Mouse (Mus musculus): Measurements from ENCODE around the gene Trpc4. TPM values are rescaled to one million over a fixed set of nuclear protein-coding genes. Genes with fewer than 3 reads are reported as not detected.

Gene Trpc4
- polyA plus RNA-seq, 1 experiment from 2014 or later: 1.1 TPM

GRCm38 (mm10) chr3:54210112-54210511 lies 54.3 kb downstream of the Trpc4 start:
- Histone ChIP-seq H3K36me3 (no peaks in the 10 kb centered on the region), H3K9ac (no peak overlapping the region), H3K27me3 (no peaks in the 10 kb centered on the region), H3K9me3 (replicated peaks) (no peaks in the 10 kb centered on the region), H3K4me2 (no peak overlapping the region), H3K27ac (no peak overlapping the region), H3K4me1 (no peaks in the 10 kb centered on the region), H3K4me3 (replicated peaks) (no peak overlapping the region)
- 62% methylated on average over 3 of the region's 3 CpGs for WGBS
- ATAC-seq (replicated peaks; ENCODE audit: low FRiP score): no peak

- Histone ChIP-seq H3K27ac (no peak overlapping the region), H3K36me3 (no peaks in the 10 kb centered on the region), H3K9me3 (replicated peaks) (no peaks in the 10 kb centered on the region), H3K27me3 (no peaks in the 10 kb centered on the region), H3K4me2 (no peak overlapping the region), H3K4me1 (no peaks in the 10 kb centered on the region), H3K4me3 (replicated peaks) (no peak overlapping the region), H3K9ac (no peak overlapping the region)
- ATAC-seq (replicated peaks; ENCODE audit: low FRiP score): no peak
- WGBS: 95% methylated on average over 1 of the region's 1 CpGs
These were observed 55.6 kb downstream of the Trpc4 start for GRCm38 (mm10) chr3:54211441-54211840.

- Histone ChIP-seq H3K9ac (no peak overlapping the region), H3K4me1 (no peaks in the 10 kb centered on the region), H3K36me3 (no peaks in the 10 kb centered on the region), H3K4me2 (no peak overlapping the region), H3K4me3 (replicated peaks) (no peak overlapping the region), H3K27ac (no peak overlapping the region), H3K9me3 (replicated peaks) (no peaks in the 10 kb centered on the region), H3K27me3 (no peaks in the 10 kb centered on the region)
- no peak for ATAC-seq (replicated peaks; ENCODE audit: low FRiP score)
- WGBS: 71% methylated on average over 8 of the region's 8 CpGs
These were observed 66.7 kb downstream of the Trpc4 start for GRCm38 (mm10) chr3:54222549-54222948.

DNA sequence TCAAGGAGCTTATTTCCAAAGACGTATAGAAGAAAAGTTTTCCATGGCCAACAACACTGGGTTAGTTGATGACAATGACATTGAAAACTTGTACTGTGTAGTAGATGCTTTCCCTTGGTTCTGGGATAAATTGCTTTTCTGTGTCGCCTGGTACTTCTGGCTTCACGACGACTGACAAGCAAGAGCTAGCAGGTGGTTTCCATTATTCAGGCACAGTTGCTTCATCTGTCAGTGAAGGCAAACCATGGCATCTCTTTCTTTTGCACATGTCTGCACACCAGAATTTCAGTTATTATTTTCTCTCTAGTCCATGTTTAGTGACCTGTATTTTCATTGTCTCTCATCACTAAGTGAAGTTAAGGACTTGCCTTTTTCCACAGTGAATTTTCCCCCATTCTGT lies 72.6 kb downstream of the Trpc4 start:
- Histone ChIP-seq H3K4me2 (no peak overlapping the region), H3K4me1 (no peaks in the 10 kb centered on the region), H3K36me3 (no peaks in the 10 kb centered on the region), H3K27ac (no peak overlapping the region), H3K9ac (no peak overlapping the region), H3K9me3 (replicated peaks) (no peaks in the 10 kb centered on the region), H3K27me3 (no peaks in the 10 kb centered on the region), H3K4me3 (replicated peaks) (no peak overlapping the region)
- WGBS: 55% methylated on average over 4 of the region's 4 CpGs
- ATAC-seq (replicated peaks; ENCODE audit: low FRiP score): no peak

GRCm38 (mm10) chr3:54238891-54239290 lies 83.1 kb downstream of the Trpc4 start:
- Histone ChIP-seq H3K9me3 (replicated peaks) (no peaks in the 10 kb centered on the region), H3K4me3 (replicated peaks) (no peak overlapping the region), H3K27ac (no peak overlapping the region), H3K4me1 (no peaks in the 10 kb centered on the region), H3K36me3 (no peaks in the 10 kb centered on the region), H3K27me3 (no peaks in the 10 kb centered on the region), H3K4me2 (no peak overlapping the region), H3K9ac (no peak overlapping the region)
- 76% methylated on average over 5 of the region's 5 CpGs for WGBS
- ATAC-seq (replicated peaks; ENCODE audit: low FRiP score): no peak

DNA sequence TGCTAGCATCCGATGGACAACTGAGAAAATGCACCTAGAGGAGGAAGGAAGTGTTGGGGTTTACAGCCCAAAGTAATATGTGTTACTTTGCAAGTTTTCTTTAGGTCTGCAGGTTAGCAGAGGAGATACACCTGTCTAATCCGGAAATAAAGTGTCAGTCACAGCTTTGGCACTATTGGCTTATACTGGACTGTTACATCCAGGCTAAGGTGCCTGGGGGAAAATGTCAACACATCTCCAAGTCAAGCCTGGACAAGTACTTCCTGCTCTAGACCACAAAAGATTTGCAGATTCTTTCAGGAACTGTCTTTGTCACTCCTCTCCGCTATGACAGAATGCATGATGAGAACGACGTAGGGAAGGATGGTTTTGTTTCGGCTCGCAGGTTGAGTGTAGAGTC lies 83.6 kb downstream of the Trpc4 start:
- Histone ChIP-seq H3K27me3 (no peaks in the 10 kb centered on the region), H3K27ac (no peak overlapping the region), H3K4me1 (no peaks in the 10 kb centered on the region), H3K9me3 (replicated peaks) (no peaks in the 10 kb centered on the region), H3K4me3 (replicated peaks) (no peak overlapping the region), H3K4me2 (no peak overlapping the region), H3K9ac (no peak overlapping the region), H3K36me3 (no peaks in the 10 kb centered on the region)
- ATAC-seq (replicated peaks; ENCODE audit: low FRiP score): no peak
- 91% methylated on average over 7 of the region's 7 CpGs for WGBS

DNA sequence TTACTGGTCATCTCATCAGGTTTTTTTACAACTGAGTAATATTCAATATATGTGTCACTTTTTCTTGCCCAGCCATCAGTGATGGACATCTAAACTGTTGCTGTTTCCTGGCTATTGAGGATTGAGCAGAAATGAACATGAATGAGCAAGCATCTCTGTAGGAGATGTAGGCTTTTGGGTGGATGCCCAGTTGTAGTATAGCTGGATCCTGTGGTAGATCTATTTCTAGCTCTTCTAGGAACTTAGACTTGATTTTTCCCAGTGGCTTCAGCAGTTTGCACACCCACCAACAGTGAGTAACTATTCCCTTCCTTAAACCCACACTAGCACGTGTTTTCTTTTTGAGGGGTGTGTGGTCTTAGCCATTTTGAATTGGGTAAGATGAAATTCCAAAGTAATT lies 87.3 kb downstream of the Trpc4 start:
- Histone ChIP-seq H3K9ac (no peak overlapping the region), H3K4me3 (replicated peaks) (no peak overlapping the region), H3K27me3 (no peaks in the 10 kb centered on the region), H3K27ac (no peak overlapping the region), H3K36me3 (no peaks in the 10 kb centered on the region), H3K9me3 (replicated peaks) (no peaks in the 10 kb centered on the region), H3K4me2 (no peak overlapping the region), H3K4me1 (no peaks in the 10 kb centered on the region)
- WGBS: 82% methylated on average over 1 of the region's 1 CpGs
- ATAC-seq (replicated peaks; ENCODE audit: low FRiP score): no peak

- WGBS: 76% methylated on average over 4 of the region's 4 CpGs
- H3K9ac ChIP-seq: no peak overlapping the region
- no peaks in the 10 kb centered on the region for H3K27me3 ChIP-seq
- no peaks in the 10 kb centered on the region for H3K36me3 ChIP-seq
- no peak overlapping the region for H3K4me2 ChIP-seq
- no peak for ATAC-seq (replicated peaks; ENCODE audit: low FRiP score)
- H3K9me3 ChIP-seq (replicated peaks): no peaks in the 10 kb centered on the region
- no peak overlapping the region for H3K4me3 ChIP-seq (replicated peaks)
- H3K4me1 ChIP-seq: no peaks in the 10 kb centered on the region
- H3K27ac ChIP-seq: no peak overlapping the region
These were observed 89.1 kb downstream of the Trpc4 start for GRCm38 (mm10) chr3:54244729-54245465.

- Histone ChIP-seq H3K4me1 (no peaks in the 10 kb centered on the region), H3K9me3 (replicated peaks) (no peaks in the 10 kb centered on the region), H3K27ac (no peak overlapping the region), H3K9ac (no peak overlapping the region), H3K27me3 (no peaks in the 10 kb centered on the region), H3K4me3 (replicated peaks) (no peak overlapping the region), H3K36me3 (no peaks in the 10 kb centered on the region), H3K4me2 (no peak overlapping the region)
- ATAC-seq (replicated peaks; ENCODE audit: low FRiP score): no peak
- 77% methylated on average over 2 of the region's 2 CpGs for WGBS
These were observed 90.6 kb downstream of the Trpc4 start for GRCm38 (mm10) chr3:54246416-54246815.

DNA sequence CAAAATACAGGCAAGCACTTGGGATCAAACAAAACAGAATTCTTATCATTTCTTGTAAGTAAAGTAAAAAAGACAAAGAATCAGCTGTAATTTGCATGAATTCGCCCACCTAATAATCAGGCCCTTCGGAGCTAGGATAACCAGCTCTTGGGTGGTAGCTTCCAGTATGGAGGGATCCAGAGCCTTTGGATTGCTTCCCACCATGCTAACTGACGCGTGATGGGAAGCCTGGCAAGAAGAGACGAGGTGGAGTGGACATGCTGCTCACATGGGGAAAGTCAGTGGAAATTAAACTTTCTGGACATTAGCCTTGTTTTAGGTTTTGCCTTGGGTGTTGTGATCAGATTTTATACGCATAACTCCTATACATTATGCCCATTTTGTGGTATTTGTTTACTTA lies 93.5 kb downstream of the Trpc4 start:
- no peak overlapping the region for H3K9ac ChIP-seq
- no peaks in the 10 kb centered on the region for H3K36me3 ChIP-seq
- H3K4me1 ChIP-seq: no peaks in the 10 kb centered on the region
- no peak for ATAC-seq (replicated peaks; ENCODE audit: low FRiP score)
- 91% methylated on average over 6 of the region's 6 CpGs for WGBS
- H3K27me3 ChIP-seq: no peaks in the 10 kb centered on the region
- H3K4me3 ChIP-seq (replicated peaks): no peak overlapping the region
- H3K9me3 ChIP-seq (replicated peaks): no peaks in the 10 kb centered on the region
- no peak overlapping the region for H3K27ac ChIP-seq
- no peak overlapping the region for H3K4me2 ChIP-seq

DNA sequence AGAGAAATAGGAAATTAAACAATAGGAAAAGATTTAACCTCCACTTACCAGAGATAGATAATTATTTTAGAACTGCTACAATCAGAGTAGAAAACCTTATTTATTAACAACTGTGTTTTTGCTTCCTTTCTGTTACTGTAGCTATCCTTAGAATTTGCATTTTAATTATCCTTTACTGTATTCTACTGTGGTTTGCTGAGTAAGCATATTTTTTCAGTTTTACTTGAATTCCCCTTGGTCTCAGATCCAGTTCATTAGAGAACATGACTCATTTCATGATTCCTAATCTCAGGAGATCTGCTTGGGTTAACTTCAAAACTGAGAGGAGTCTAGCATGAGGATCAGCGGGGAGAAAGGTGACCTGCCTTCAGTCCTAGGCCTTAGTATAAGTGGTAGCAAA lies 111.1 kb downstream of the Trpc4 start:
- no peak overlapping the region for H3K9ac ChIP-seq
- no peaks in the 10 kb centered on the region for H3K4me1 ChIP-seq
- no peak overlapping the region for H3K4me2 ChIP-seq
- ATAC-seq (replicated peaks; ENCODE audit: low FRiP score): no peak
- H3K36me3 ChIP-seq: no peaks in the 10 kb centered on the region
- 86% methylated on average over 1 of the region's 1 CpGs for WGBS
- H3K4me3 ChIP-seq (replicated peaks): no peak overlapping the region
- H3K27me3 ChIP-seq: no peaks in the 10 kb centered on the region
- no peaks in the 10 kb centered on the region for H3K9me3 ChIP-seq (replicated peaks)
- no peak overlapping the region for H3K27ac ChIP-seq

GRCm38 (mm10) chr3:54269180-54269579 lies 113.3 kb downstream of the Trpc4 start:
- Histone ChIP-seq H3K27me3 (no peaks in the 10 kb centered on the region), H3K4me1 (no peaks in the 10 kb centered on the region), H3K4me3 (replicated peaks) (no peak overlapping the region), H3K9ac (no peak overlapping the region), H3K4me2 (no peak overlapping the region), H3K36me3 (no peaks in the 10 kb centered on the region), H3K27ac (no peak overlapping the region), H3K9me3 (replicated peaks) (no peaks in the 10 kb centered on the region)
- WGBS: 82% methylated on average over 6 of the region's 6 CpGs
- no peak for ATAC-seq (replicated peaks; ENCODE audit: low FRiP score)

GRCm38 (mm10) chr3:54274651-54275050 lies 118.8 kb downstream of the Trpc4 start:
- no peak for ATAC-seq (replicated peaks; ENCODE audit: low FRiP score)
- 73% methylated on average over 7 of the region's 7 CpGs for WGBS

More at GRCm38 (mm10) chr3:54274651-54275050, 118.8 kb downstream of the Trpc4 start:
- no peak overlapping the region for H3K4me3 ChIP-seq (replicated peaks)
- H3K4me2 ChIP-seq: no peak overlapping the region
- H3K9me3 ChIP-seq (replicated peaks): no peaks in the 10 kb centered on the region
- H3K36me3 ChIP-seq: no peaks in the 10 kb centered on the region
- no peak overlapping the region for H3K27ac ChIP-seq
- no peaks in the 10 kb centered on the region for H3K4me1 ChIP-seq
- no peaks in the 10 kb centered on the region for H3K27me3 ChIP-seq
- H3K9ac ChIP-seq: no peak overlapping the region
